Mouse (Mus musculus) cortical plate, adult 2 months (tissue): ENCODE results near the gene Armc10.

ENCODE experiments used
- CTCF ChIP-seq: fragments of 200-500 bp; IDR thresholded peaks from 2 replicates; pipeline ENCODE4 v1.5.1; 2011; ENCODE audit warnings: mild to moderate bottlenecking, control low read depth, low read length; ENCODE audit not compliant: insufficient read depth; ENCODE audit errors: extremely low read depth
- POLR2A ChIP-seq: fragments of 200-500 bp; IDR thresholded peaks from 2 replicates; pipeline ENCODE4 v1.6.1; 2011; ENCODE audit warnings: mild to moderate bottlenecking, low read length, control low read depth; ENCODE audit not compliant: insufficient read depth; ENCODE audit errors: extremely low read depth

GRCm38 (mm10) chr5:21673742-21674141 is 28.1 kb downstream of the Armc10 start:
- TF ChIP-seq CTCF: no peak
- TF ChIP-seq POLR2A: no peak
